Comparison of ENCODE assay signal across 13 mouse cellular contexts in the genomic region with DNA sequence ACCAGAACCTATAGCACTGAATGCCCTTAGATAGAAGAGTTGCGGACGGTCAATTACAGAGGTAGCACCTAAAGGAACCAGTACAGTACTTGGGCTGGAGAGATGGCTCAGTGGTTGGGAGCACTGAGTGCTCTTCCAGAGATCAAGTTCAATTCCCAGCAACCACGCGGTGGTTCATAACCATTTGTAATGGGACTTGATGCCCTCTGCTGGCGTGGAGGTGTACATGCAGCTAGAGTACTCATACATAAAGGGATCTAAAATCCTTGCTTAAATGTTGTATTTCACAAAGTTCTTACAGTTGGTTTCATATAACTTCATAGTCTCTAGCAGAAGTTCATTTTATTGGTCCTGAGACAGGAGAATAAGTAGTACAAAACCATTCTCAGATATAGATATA. TPM values are rescaled to one million over a fixed set of nuclear protein-coding genes. Genes with fewer than 3 reads are reported as not detected.
DNase-seq lines count a peak whose midpoint lies in the region; ATAC-seq and TF ChIP-seq lines count a peak whose summit lies in the region.
"Had no signal": no experiment of that assay in that cellular context is flagged by ENCODE, and none has a peak within 500 bp of the region (broad histone marks: within the 10 kb centered on the region; RNA-seq: fewer than 3 reads in every experiment).

No protein-coding gene starts in this region.

- H3K9me3 ChIP-seq in intestine, postnatal 0 days (ENCODE audit: control insufficient read depth): no peaks in the 10 kb centered on the region
- H3K9me3 ChIP-seq in intestine, embryonic 15.5 days: no peaks in the 10 kb centered on the region
- no peaks in the 10 kb centered on the region for H3K9me3 ChIP-seq in limb, embryonic 10.5 days (replicated peaks)
- H3K9me3 ChIP-seq: heart, embryonic 13.5 days had no signal

- H3K4me2 ChIP-seq in intestine, postnatal 0 days (replicated peaks; ENCODE audit: low read depth): no peak overlapping the region
- H3K4me2 ChIP-seq in intestine, embryonic 15.5 days (replicated peaks): no peak overlapping the region
- H3K4me2 ChIP-seq: heart, embryonic 13.5 days; limb, embryonic 13.5 days; midbrain, embryonic 11.5 days had no signal

- no peaks in the 10 kb centered on the region for H3K36me3 ChIP-seq in intestine, postnatal 0 days (ENCODE audit: control insufficient read depth, insufficient read depth)
- no peaks in the 10 kb centered on the region for H3K36me3 ChIP-seq in intestine, embryonic 15.5 days
- H3K36me3 ChIP-seq in limb, embryonic 10.5 days: no peaks in the 10 kb centered on the region
- H3K36me3 ChIP-seq: heart, embryonic 13.5 days; limb, embryonic 13.5 days had no signal

- no peak for ATAC-seq in intestine, postnatal 0 days
- no peak for ATAC-seq in intestine, embryonic 15.5 days
- ATAC-seq: inflammation-experienced regulatory T-cells, adult 6 months had no signal

- peak; percentile 61 for TF ChIP-seq CTCF in intestine, postnatal 0 days (IDR thresholded peaks at IDR 0.05; ENCODE audit: low read depth)

- 85% methylated on average over 5 of the region's 5 CpGs for WGBS in intestine, postnatal 0 days
- WGBS in intestine, embryonic 15.5 days: 72% methylated on average over 5 of the region's 5 CpGs
- WGBS in limb, embryonic 10.5 days: 74% methylated on average over 5 of the region's 5 CpGs

- H3K9ac ChIP-seq in intestine, postnatal 0 days (ENCODE audit: low read depth, low read length): no peak overlapping the region
- no peak overlapping the region for H3K9ac ChIP-seq in intestine, embryonic 15.5 days
- H3K9ac ChIP-seq: heart, embryonic 13.5 days; limb, embryonic 13.5 days had no signal

- no peak overlapping the region for H3K4me3 ChIP-seq in intestine, postnatal 0 days (ENCODE audit: low read depth, low read length)
- no peak overlapping the region for H3K4me3 ChIP-seq in intestine, embryonic 15.5 days (replicated peaks)
- no peak overlapping the region for H3K4me3 ChIP-seq in limb, embryonic 10.5 days
- H3K4me3 ChIP-seq: erythroblast, embryonic 14.5 days; heart, embryonic 13.5 days; limb, embryonic 13.5 days had no signal

- DNase-seq in thymus, postnatal 4 days: peak; percentile 50
- no peak for DNase-seq in thymus, adult 18-20 months
- peak; percentile 80 for DNase-seq in ZHBTc4 (ENCODE audit: low read depth, low spot score)
- no peak for DNase-seq in limb, embryonic 10.5 days (ENCODE audit: low spot score)
- no peak for DNase-seq in left cerebral cortex, adult 18-20 months (ENCODE audit: low spot score in 2 of 2)
- DNase-seq: cerebellum, adult 9-11 months had no signal

- H3K27me3 ChIP-seq in intestine, postnatal 0 days (replicated peaks; ENCODE audit: control insufficient read depth, insufficient read depth, low read length): no peaks in the 10 kb centered on the region
- H3K27me3 ChIP-seq in intestine, embryonic 15.5 days (replicated peaks): no peaks in the 10 kb centered on the region
- H3K27me3 ChIP-seq in limb, embryonic 10.5 days (ENCODE audit: low read depth, poor library complexity, severe bottlenecking): no peaks in the 10 kb centered on the region
- H3K27me3 ChIP-seq: heart, embryonic 13.5 days; limb, embryonic 13.5 days had no signal

- H3K4me1 ChIP-seq in intestine, postnatal 0 days (replicated peaks; ENCODE audit: control insufficient read depth, insufficient read depth, low read length): no peaks in the 10 kb centered on the region
- H3K4me1 ChIP-seq in intestine, embryonic 15.5 days (replicated peaks): no peaks in the 10 kb centered on the region
- H3K4me1 ChIP-seq in limb, embryonic 10.5 days: no peaks in the 10 kb centered on the region
- H3K4me1 ChIP-seq: heart, embryonic 13.5 days; limb, embryonic 13.5 days had no signal

- no peak overlapping the region for H3K27ac ChIP-seq in intestine, postnatal 0 days (ENCODE audit: low read depth, low read length)
- no peak overlapping the region for H3K27ac ChIP-seq in intestine, embryonic 15.5 days
- no peak overlapping the region for H3K27ac ChIP-seq in limb, embryonic 10.5 days
- H3K27ac ChIP-seq: heart, embryonic 13.5 days; limb, embryonic 13.5 days had no signal

RNA-seq across cellular contexts. Expression of a gene that starts 9.4 kb away (rescaled TPM):
- polyA plus RNA-seq in intestine, postnatal 0 days (2015; fragmentation: Nextera tagmentation; extraction: Ambion mirVana): 42.2 and 42.6 TPM in 2 replicates
- 85.3 and 85.5 TPM in 2 replicates for polyA plus RNA-seq in intestine, embryonic 15.5 days (2015; fragmentation: Nextera tagmentation; extraction: Ambion mirVana)
- 145 TPM in 2 replicates for polyA plus RNA-seq in limb, embryonic 10.5 days (2016; fragmentation: Nextera tagmentation; extraction: Ambion mirVana)
- 10 to 100 TPM; 26.4 to 27.3 TPM for total RNA-seq in left cerebral cortex, adult 18-20 months (2021)

RNA-seq across cellular contexts. Expression of a gene that starts 10.4 kb away (rescaled TPM):
- polyA plus RNA-seq in intestine, postnatal 0 days (2015; fragmentation: Nextera tagmentation; extraction: Ambion mirVana): 29.5 and 29.8 TPM in 2 replicates
- polyA plus RNA-seq in intestine, embryonic 15.5 days (2015; fragmentation: Nextera tagmentation; extraction: Ambion mirVana): 61.9 and 67.0 TPM in 2 replicates
- polyA plus RNA-seq in limb, embryonic 10.5 days (2016; fragmentation: Nextera tagmentation; extraction: Ambion mirVana): 47.7 and 64.4 TPM in 2 replicates
- total RNA-seq in left cerebral cortex, adult 18-20 months (2021): 10 to 100 TPM; 44.0 to 52.8 TPM
- polyA plus RNA-seq: erythroblast, embryonic 14.5 days had no signal

Comparison
In these comparisons a context has a peak if more than half of its experiments do, and no peak if none do; other contexts are left out.
1. DNase-seq: peak in thymus, postnatal 4 days (single experiment) and ZHBTc4 (single experiment); none in thymus, adult 18-20 months (0 of 2), limb, embryonic 10.5 days (single experiment) and left cerebral cortex, adult 18-20 months (0 of 2).